Mouse (Mus musculus) heart, embryonic 14.5 days (tissue): ENCODE measurements around the gene Olfr617. TPM values are rescaled to one million over a fixed set of nuclear protein-coding genes. Genes with fewer than 3 reads are reported as not detected.
"Not testable (repeated sequence)": the region's sequence is repeated elsewhere in the genome, so short reads cannot be mapped to it uniquely, and the experiment has no call there.

Experiments
- ATAC-seq: fragments of 200-750 bp; cut with Nextera tagmentation; 2 replicates; pipeline ENCODE4 v1.8.0; 2017; ENCODE audit warnings: low read depth, moderate TSS enrichment; ENCODE audit not compliant: insufficient number of reproducible peaks, insufficient read depth, low FRiP score
- H3K27ac ChIP-seq, 2 experiments: fragments of 200-500 bp in 1 of 2; fragments of 300-500 bp in 1 of 2; sonication (generic) in 1 of 2; replicated peaks in 1 of 2; 2 replicates each; pipeline ENCODE4 v1.5.1; 2012 to 2014; ENCODE audit warnings: low read depth in 2 of 2, low read length in 2 of 2, control low read depth in 1 of 2, mild to moderate bottlenecking in 1 of 2, mixed read lengths in 1 of 2; ENCODE audit not compliant: control insufficient read depth in 1 of 2, insufficient read depth in 1 of 2
- H3K27me3 ChIP-seq: fragments of 300-500 bp; sonication (generic); 2 replicates; pipeline ENCODE4 v1.6.1; 2014; ENCODE audit warnings: mild to moderate bottlenecking, low read length, control low read depth; ENCODE audit not compliant: control insufficient read depth, insufficient read depth
- H3K36me3 ChIP-seq: fragments of 300-500 bp; sonication (generic); 2 replicates; pipeline ENCODE4 v1.6.1; 2014; ENCODE audit warnings: mild to moderate bottlenecking, control low read depth, low read length, mixed read lengths; ENCODE audit not compliant: control insufficient read depth, insufficient read depth
- H3K4me1 ChIP-seq, 2 experiments: fragments of 200-500 bp in 1 of 2; fragments of 300-500 bp in 1 of 2; sonication (generic) in 1 of 2; 2 replicates each; pipeline ENCODE4 v1.6.1; 2012 to 2014; ENCODE audit warnings: low read length in 2 of 2, control low read depth in 1 of 2, mixed read lengths in 1 of 2; ENCODE audit not compliant: control insufficient read depth in 2 of 2, insufficient read depth in 2 of 2
- H3K4me2 ChIP-seq: fragments of 300-500 bp; sonication (generic); 2 replicates; pipeline ENCODE4 v1.6.1; 2014; ENCODE audit warnings: mild to moderate bottlenecking, low read length
- H3K4me3 ChIP-seq, 2 experiments: fragments of 200-500 bp in 1 of 2; fragments of 300-500 bp in 1 of 2; sonication (generic) in 1 of 2; 2 replicates each; pipeline ENCODE4 v1.5.1; 2012 to 2014; ENCODE audit warnings: low read length in 2 of 2, mild to moderate bottlenecking in 2 of 2, control low read depth in 1 of 2, low read depth in 1 of 2, moderate library complexity in 1 of 2; ENCODE audit not compliant: control insufficient read depth in 1 of 2, insufficient read depth in 1 of 2
- H3K9ac ChIP-seq: fragments of 300-500 bp; sonication (generic); 2 replicates; pipeline ENCODE4 v1.6.1; 2014; ENCODE audit warnings: mild to moderate bottlenecking, low read length
- H3K9me3 ChIP-seq: fragments of 300-500 bp; sonication (generic); 2 replicates; pipeline ENCODE4 v1.6.1; 2016; ENCODE audit warnings: low read length, control low read depth; ENCODE audit not compliant: control insufficient read depth
- WGBS: fragments of 180-500 bp; shearing (Covaris S2); extraction: QIAGEN DNeasy Blood & Tissue Kit; methylation state at CpG from one replicate; pipeline ENCODE4 v1.1.7; 2014; 5-methylcytosine and 5-hydroxymethylcytosine counted together
- polyA plus RNA-seq: library from polyadenylated mRNA; unstranded; fragments of >200 nt; fragmentation: Nextera tagmentation; extraction: Ambion mirVana; gene quantifications from 2 replicates; pipeline ENCODE4 v1.2.1, GENCODE M21; 2014

Gene Olfr617
- polyA plus RNA-seq: not detected in 2 replicates

- no peak within 1 kb of the TSS for H3K4me2 ChIP-seq
Measured at GRCm38 (mm10) chr7:103572761-103573160, at the start of gene Olfr617. Olfr617 (plus strand) TSS chr7:103573061.

GRCm38 (mm10) chr7:103542617-103543016 lies 30.2 kb upstream of the Olfr617 start, which contains the start of gene Olfr612:
Olfr612 (minus strand) TSS chr7:103542717.
- H3K27ac ChIP-seq, H3K9me3 ChIP-seq, H3K4me3 ChIP-seq, H3K9ac ChIP-seq, H3K4me1 ChIP-seq, H3K36me3 ChIP-seq, H3K4me2 ChIP-seq, H3K27me3 ChIP-seq, ATAC-seq: not testable (repeated sequence)
- WGBS: 80% methylated on average over 2 of the region's 2 CpGs

More at GRCm38 (mm10) chr7:103572761-103573160, at the start of gene Olfr617:
- H3K27ac ChIP-seq: no peak within 1 kb of the TSS
- 82% methylated on average over 1 of the region's 1 CpGs for WGBS
- no peak within 1 kb of the TSS for H3K9ac ChIP-seq
- no peak within 1 kb of the TSS for H3K4me3 ChIP-seq
- no peak for ATAC-seq
- no peaks in the 10 kb centered on the region for H3K4me1 ChIP-seq
- no peaks in the 10 kb centered on the region for H3K27me3 ChIP-seq
- H3K9me3 ChIP-seq: no peaks in the 10 kb centered on the region
- no peaks in the 10 kb centered on the region for H3K36me3 ChIP-seq

GRCm38 (mm10) chr7:103547774-103548173 lies 25.1 kb upstream of the Olfr617 start, which contains the start of gene Olfr613:
Olfr613 (plus strand) TSS chr7:103548074.
- no peak within 1 kb of the TSS for H3K4me2 ChIP-seq
- no peak for ATAC-seq
- no peaks in the 10 kb centered on the region for H3K27me3 ChIP-seq
- H3K9me3 ChIP-seq: no peaks in the 10 kb centered on the region; the same call in 1 of the 2 replicates
- no peak within 1 kb of the TSS for H3K27ac ChIP-seq
- H3K4me1 ChIP-seq: no peaks in the 10 kb centered on the region
- H3K9ac ChIP-seq: no peak within 1 kb of the TSS
- no peak within 1 kb of the TSS for H3K4me3 ChIP-seq
- H3K36me3 ChIP-seq: no peaks in the 10 kb centered on the region
- WGBS: 76% methylated on average over 2 of the region's 2 CpGs

- H3K9ac ChIP-seq: no peak within 1 kb of the TSS
- WGBS: 74% methylated on average over 2 of the region's 2 CpGs
- no peaks in the 10 kb centered on the region for H3K9me3 ChIP-seq
- no peaks in the 10 kb centered on the region for H3K27me3 ChIP-seq
- no peak within 1 kb of the TSS for H3K4me3 ChIP-seq
- H3K4me1 ChIP-seq: no peaks in the 10 kb centered on the region
- no peak within 1 kb of the TSS for H3K27ac ChIP-seq
- H3K4me2 ChIP-seq: no peak within 1 kb of the TSS
- no peak for ATAC-seq
- H3K36me3 ChIP-seq: no peaks in the 10 kb centered on the region
Measured at GRCm38 (mm10) chr7:103555779-103556178, 17.1 kb upstream of the Olfr617 start, which contains the start of gene Olfr615. Olfr615 (plus strand) TSS chr7:103556079.

- Histone ChIP-seq H3K27me3 (no peaks in the 10 kb centered on the region), H3K36me3 (no peaks in the 10 kb centered on the region), H3K4me1 (no peaks in the 10 kb centered on the region), H3K27ac (no peak within 1 kb of the TSS), H3K9ac (no peak within 1 kb of the TSS), H3K9me3 (no peaks in the 10 kb centered on the region), H3K4me3 (no peak within 1 kb of the TSS), H3K4me2 (no peak within 1 kb of the TSS)
- ATAC-seq: no peak
- WGBS: 77% methylated on average over 3 of the region's 3 CpGs
Measured at GRCm38 (mm10) chr7:103569043-103569442, 3.8 kb upstream of the Olfr617 start, which contains the start of gene Olfr616. Olfr616 (minus strand) TSS chr7:103569143.

- WGBS: 43% methylated on average over 2 of the region's 2 CpGs
Measured at GRCm38 (mm10) chr7:103589803-103590202, 16.9 kb downstream of the Olfr617 start, which contains the start of gene Olfr618. Olfr618 (plus strand) TSS chr7:103590103.

GRCm38 (mm10) chr7:103600275-103600674 lies 27.4 kb downstream of the Olfr617 start, which contains the start of gene Olfr619:
Olfr619 (plus strand) TSS chr7:103600575.
- H3K27ac ChIP-seq: no peak within 1 kb of the TSS
- no peaks in the 10 kb centered on the region for H3K36me3 ChIP-seq
- H3K9me3 ChIP-seq: no peaks in the 10 kb centered on the region
- no peak within 1 kb of the TSS for H3K9ac ChIP-seq
- no peak for ATAC-seq
- no peaks in the 10 kb centered on the region for H3K4me1 ChIP-seq
- H3K27me3 ChIP-seq: no peaks in the 10 kb centered on the region
- H3K4me2 ChIP-seq: no peak within 1 kb of the TSS
- H3K4me3 ChIP-seq: no peak within 1 kb of the TSS

More at GRCm38 (mm10) chr7:103589803-103590202, 16.9 kb downstream of the Olfr617 start, which contains the start of gene Olfr618:
- H3K27ac ChIP-seq: no peak within 1 kb of the TSS
- H3K27me3 ChIP-seq: no peaks in the 10 kb centered on the region
- H3K9me3 ChIP-seq: no peaks in the 10 kb centered on the region
- no peaks in the 10 kb centered on the region for H3K4me1 ChIP-seq
- no peak within 1 kb of the TSS for H3K9ac ChIP-seq
- no peak for ATAC-seq
- no peaks in the 10 kb centered on the region for H3K36me3 ChIP-seq
- no peak within 1 kb of the TSS for H3K4me2 ChIP-seq
- no peak within 1 kb of the TSS for H3K4me3 ChIP-seq

- WGBS: 69% methylated on average over 2 of the region's 2 CpGs
- no peak overlapping the region for H3K9ac ChIP-seq
Measured at GRCm38 (mm10) chr7:103607425-103607824, 34.6 kb downstream of the Olfr617 start.

More at GRCm38 (mm10) chr7:103607425-103607824, 34.6 kb downstream of the Olfr617 start:
- Histone ChIP-seq H3K4me1 (no peaks in the 10 kb centered on the region), H3K9me3 (no peaks in the 10 kb centered on the region), H3K4me2 (no peak overlapping the region), H3K36me3 (no peaks in the 10 kb centered on the region), H3K4me3 (no peak overlapping the region), H3K27ac (no peak overlapping the region), H3K27me3 (no peaks in the 10 kb centered on the region)
- no peak for ATAC-seq
